Mouse (Mus musculus): Measurements from ENCODE around the gene Acvr1b.

Acvr1b gene

DNA sequence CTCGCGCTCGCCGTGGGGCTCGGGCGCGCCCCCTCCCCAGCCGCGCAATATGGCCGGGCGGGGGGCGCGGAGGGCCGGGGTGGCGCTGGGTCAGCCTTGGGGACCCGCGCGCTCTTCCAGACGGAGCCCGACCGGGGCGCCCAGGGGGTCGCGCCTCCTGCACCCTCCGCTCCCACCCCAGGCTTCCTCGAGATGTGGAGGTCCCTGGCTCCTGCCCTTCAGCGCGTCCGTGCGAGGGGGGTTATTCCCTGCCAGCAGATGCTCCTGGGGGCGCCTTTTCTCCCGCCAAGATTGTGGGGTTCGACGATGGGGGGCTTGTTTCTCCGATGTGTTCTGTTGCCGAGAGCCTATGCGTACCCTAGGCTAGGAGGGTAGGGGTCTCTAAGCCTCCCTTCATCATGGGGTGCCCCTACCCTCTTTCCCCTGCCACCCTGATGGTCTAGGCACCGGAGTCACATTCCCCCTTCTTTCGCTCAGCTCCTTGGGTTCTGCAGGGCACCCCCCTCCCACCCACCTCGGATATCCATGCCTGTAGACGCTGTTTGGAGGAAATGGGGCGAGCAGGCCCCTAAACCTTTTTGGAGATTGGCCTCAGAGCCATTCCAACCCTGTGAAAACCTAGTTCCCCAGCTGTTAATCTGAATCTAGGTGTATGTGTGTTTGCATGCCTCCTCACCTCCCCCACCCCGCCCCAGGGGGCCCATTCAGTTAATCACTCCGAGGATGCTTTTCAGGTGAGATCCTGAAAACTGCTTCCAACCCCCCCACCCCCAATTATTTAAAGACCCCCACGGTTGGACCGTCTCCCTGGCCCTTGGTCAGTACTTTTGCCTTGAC lies 645 bp downstream of the Acvr1b start:
- DNase-seq (ENCODE audit: low read depth in 1 of 2, low spot score in 2 of 2): no peak

- DNase-seq (ENCODE audit: low read depth in 1 of 2, low spot score in 2 of 2): no peak
Measured at GRCm38 (mm10) chr15:101175131-101175460, 1.2 kb downstream of the Acvr1b start.

DNA sequence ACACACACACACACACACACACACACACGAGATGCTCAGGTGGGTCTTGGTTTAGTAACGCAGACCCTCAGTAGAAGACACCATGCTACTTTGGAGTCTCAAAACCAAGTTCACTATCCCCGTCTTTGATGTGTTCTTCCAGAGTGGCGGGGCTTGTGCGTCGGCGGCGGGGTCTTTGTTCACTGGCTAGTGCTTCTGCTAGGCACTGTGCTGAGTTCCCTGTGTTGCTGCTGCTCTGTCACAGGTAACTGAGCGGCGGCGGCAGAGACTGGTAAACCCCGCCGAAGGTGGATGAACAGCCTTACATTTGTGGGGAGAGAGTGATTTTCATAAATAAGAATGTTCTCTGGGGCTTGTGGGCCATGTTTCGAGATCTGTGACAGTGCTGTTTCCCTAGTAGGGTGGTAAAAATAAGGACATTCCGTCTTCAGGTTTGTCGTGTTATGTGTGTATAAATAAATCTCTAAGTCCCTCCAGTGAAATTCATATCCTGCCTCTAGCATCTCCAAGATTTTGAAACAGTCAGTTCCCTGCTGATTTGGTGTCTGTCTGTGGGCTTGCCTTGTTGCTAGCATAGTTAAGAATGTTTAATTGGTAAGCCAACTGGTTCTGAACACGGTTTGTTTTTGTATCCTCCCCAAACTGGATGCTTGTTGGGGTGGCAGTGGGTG lies 1.9 kb downstream of the Acvr1b start:
- no peak for DNase-seq (ENCODE audit: low read depth in 1 of 2, low spot score in 2 of 2)

DNA sequence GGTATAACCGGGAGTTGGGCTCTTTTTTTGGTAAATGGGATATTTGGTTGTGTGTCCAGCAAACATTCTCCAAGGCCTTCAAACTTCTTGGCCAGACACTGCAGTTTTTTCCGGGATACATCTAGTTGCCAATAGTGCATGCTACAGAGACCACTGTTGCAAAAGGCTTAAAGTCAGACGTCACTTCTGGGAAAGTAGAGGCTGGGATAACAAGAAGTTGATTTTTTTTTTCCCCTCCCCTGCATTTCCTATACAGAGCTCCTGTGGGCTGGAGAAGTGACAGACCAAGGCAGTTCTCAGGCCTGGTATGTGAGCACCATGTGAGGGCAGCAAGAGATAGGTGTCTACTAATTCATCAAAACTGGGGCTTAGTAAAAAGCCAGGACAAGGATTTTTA lies 2.4 kb downstream of the Acvr1b start:
- DNase-seq (ENCODE audit: low read depth in 1 of 2, low spot score in 2 of 2): no peak

DNA sequence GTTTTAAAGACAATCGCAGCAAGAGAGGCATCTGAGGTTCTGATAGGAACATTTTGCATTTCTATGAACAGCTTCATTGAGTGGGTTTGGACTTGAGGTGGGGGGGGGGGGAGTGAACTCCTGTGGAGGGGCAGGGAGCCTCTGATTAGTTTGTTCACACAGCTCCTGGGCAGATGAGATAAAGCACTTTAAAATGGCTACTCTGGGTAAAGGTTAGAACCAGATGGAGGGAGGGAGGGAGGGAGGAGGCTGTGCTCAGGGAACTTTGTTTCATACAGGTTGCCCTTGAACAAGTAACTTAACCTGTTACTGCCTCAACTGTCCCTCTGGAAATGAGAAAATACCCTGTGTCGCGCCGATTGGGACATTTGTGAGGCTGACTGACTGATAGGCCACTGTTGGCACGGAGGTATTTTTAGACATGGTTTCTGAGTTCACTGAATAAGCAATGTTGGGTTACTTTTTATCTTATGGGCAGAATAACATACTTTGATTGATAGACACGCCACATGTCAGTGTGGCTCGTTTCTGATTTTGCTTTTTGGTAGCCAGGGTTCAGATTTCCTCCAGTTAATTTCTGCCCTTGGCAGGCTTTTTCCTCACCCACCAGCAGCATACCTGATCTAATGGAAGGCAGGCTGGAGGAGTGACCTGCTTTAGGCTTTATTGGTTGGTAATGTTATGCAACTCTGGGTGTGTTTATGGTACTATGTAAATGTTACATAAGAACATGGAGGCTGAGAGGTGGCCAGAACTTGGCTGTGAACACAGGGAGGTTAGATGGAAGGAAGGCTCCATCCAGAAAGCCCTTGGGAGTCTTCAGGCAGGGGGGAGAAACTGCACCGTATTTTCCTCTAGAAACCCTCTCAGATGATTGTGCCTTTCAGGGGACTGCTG lies 3.2 kb downstream of the Acvr1b start:
- no peak for DNase-seq (ENCODE audit: low read depth in 1 of 2, low spot score in 2 of 2)

DNA sequence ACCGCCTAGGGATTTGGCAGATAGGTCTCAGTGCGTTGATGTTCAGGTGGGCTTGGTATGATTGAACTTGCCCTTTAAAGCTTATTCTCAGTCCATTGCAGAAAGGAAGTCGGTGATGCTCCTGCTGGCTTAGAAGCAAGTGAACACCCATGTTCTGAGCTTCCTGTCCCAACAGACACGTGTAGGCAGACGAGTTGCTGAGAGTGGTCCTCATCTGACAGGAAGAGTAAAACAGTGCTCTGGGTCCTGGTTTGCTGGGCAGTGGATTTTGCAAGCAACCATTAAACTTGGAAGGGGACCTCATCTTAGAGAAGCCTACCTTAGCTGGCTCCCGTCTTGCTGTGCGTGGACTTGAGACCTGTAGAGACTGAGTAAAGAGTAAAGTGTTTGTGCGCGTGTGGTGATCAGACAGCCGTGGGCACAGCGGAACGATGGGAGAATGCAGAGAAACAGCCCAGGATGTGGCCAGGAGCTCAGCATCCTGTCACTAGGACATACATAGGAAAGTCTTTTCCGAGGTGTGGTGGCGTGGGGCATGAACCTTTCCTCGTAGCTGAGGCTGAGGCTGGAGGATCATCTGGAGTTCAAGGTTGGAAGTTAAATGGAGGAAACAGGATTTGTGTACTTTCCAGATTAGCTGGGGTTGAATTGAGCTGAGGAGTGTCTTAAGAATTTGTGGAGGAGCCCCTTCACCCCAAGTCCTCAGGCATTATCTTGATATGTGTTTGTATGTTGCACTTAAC lies 6.7 kb downstream of the Acvr1b start:
- no peak for DNase-seq (ENCODE audit: low read depth in 1 of 2, low spot score in 2 of 2)

DNA sequence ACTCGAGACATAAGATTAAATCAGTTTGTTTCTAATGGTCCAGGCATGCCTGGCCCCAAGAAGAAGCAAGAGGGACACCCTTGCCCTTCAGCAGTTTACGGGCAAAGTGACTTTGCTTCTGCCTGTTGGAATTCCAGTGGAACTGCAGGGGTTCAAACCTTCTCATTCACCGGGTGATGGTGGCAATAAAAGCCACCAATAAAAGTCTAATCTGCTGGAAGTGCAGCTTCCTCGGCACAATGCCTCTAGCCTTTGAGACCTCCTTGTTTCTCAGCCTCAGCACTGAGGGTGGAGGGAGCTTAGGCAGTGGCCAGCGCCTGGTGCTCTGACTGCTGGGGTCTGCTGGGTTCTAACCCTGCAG lies 7.2 kb downstream of the Acvr1b start:
- DNase-seq (ENCODE audit: low read depth in 1 of 2, low spot score in 2 of 2): no peak

DNA sequence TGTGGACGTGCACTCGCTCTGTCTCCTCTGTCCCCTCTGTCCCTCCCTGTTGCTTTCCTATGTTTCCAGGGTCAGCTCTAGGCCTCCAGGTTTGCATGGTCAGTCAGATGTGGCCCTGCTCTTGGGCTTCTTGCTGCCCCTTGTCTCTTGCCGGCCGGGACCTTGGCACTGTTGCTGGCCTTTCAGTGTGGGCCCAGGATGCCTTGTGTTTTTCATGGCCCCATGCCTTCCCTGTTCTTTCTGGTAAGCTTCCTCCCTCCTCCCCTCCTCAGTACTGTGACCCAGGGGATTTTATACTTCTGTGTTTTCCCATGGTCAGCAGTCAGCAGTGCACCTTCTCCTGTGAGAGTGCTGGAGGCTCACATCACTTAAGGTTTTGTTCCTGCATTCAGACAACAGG lies 7.6 kb downstream of the Acvr1b start:
- DNase-seq (ENCODE audit: low read depth in 1 of 2, low spot score in 2 of 2): no peak

GRCm38 (mm10) chr15:101182676-101183075 lies 8.8 kb downstream of the Acvr1b start:
- DNase-seq (ENCODE audit: low read depth in 1 of 2, low spot score in 2 of 2): no peak

DNA sequence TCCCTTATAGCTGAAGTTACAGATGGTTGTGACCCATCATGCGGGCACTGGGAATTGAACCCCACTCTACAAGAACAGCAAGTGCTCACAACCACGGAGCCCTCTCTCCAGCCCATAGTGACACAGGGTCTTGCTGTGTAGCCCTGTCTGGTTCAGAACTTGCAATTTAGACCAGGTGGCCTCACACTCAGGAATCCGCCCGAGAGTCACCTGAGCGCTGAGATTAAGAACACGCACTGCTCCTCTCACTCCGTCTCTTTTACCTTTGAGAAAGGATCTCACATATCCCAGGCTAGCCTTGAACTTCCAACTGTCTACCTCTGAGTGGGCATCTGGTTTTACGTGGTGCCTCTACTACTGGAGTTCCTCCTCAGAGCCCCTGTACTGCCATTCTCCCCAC lies 10.4 kb downstream of the Acvr1b start:
- DNase-seq (ENCODE audit: low read depth in 1 of 2, low spot score in 2 of 2): no peak

GRCm38 (mm10) chr15:101185549-101185948 lies 11.7 kb downstream of the Acvr1b start:
- DNase-seq (ENCODE audit: low read depth in 1 of 2, low spot score in 2 of 2): no peak

- peak in 1 of 2 experiments; percentile 32 for DNase-seq (ENCODE audit: low read depth in 1 of 2, low spot score in 2 of 2)
Measured at GRCm38 (mm10) chr15:101187907-101188306, 14.0 kb downstream of the Acvr1b start.

DNA sequence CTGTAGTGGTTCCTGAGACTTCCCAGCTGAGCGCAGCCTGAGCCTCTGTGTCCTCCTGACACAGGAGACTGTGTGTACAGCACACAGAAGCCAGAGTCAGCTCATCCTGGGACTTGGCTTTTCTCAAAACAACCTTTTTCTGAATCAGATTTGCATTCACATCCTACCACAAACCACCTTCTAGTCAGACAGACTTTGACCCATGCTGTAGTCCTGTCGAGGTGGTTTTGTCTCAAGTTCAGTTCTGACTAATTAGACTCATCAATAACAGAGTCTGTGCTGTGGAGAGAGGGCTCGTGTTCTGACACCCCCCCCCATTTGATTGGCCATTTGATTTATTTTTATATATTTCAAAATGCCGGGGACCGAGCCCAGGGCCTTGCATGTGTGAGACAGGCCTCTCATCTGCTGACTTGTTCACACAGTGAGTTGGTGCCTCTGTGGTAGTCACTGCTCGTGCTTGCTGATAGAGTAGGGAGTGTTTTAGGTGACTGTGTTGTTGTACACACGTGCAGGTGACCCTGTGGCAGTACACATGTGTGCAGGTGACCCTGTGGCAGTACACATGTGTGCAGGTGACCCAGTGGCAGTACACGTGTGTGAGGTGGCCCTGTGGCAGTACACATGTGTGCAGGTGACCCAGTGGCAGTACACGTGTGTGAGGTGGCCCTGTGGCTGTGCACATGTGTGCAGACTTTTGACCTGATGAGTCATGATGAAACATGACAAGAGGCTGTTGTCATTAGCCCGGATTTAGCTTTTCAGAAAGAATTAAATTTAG lies 16.3 kb downstream of the Acvr1b start:
- no peak for DNase-seq (ENCODE audit: low read depth in 1 of 2, low spot score in 2 of 2)

- no peak for DNase-seq (ENCODE audit: low read depth in 1 of 2, low spot score in 2 of 2)
Measured at GRCm38 (mm10) chr15:101190762-101191150, 16.9 kb downstream of the Acvr1b start.

DNA sequence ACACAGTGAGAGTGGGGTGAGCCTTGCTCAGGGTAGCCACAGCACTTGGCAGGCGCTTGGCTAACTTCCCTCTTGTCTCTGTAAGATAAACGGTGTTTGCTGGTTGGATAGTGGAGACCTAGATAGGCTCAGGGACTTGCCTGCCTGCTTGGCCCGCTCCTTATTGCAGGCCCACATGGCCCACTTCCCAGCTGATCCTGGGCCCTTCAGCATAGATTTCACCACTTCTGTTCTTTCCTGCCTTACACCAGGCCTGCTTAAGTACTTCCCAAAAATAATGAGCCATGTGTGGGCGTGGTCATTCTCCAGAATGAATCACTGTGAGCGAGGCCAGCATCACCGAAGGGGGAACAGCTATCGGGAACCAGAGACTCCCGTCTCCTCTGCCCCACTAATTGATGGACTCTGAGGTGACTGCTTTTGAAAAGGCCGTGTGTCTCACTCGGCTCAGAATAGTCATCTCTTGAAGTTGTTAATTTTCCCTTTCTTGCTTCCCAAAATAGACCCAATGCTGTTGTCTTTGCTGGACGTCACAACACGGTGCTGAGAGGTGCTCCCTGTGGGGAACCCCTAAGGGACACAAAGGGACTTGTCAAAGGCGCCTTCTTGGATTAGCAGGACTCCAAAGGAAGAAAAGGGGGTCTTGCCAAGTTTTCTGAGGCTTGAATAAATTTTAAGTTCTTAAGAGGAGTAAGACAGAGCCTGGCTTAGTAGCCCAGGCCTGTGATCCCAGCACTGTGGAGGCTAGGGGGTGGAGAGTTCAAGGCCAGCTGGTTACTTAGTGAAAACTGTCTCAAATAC lies 17.8 kb downstream of the Acvr1b start:
- peak; percentile 66 to 67 for DNase-seq (ENCODE audit: low read depth in 1 of 2, low spot score in 2 of 2)

GRCm38 (mm10) chr15:101192260-101192640 lies 18.4 kb downstream of the Acvr1b start:
- no peak for DNase-seq (ENCODE audit: low read depth in 1 of 2, low spot score in 2 of 2)

GRCm38 (mm10) chr15:101192651-101193050 lies 18.8 kb downstream of the Acvr1b start:
- no peak for DNase-seq (ENCODE audit: low read depth in 1 of 2, low spot score in 2 of 2)

DNA sequence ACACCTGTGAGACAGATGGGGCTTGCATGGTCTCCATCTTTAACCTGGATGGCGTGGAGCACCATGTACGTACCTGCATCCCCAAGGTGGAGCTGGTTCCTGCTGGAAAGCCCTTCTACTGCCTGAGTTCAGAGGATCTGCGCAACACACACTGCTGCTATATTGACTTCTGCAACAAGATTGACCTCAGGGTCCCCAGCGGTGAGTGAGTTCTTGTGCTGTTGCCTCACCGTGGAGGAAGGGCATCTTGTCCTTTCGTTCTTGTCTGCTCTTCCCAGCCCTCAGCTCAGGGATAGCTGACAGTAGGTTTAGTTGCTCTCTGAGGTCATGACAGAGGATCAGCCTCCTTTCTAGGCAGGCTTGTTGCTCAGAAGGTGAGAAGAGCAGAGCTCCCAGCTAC lies 20.1 kb downstream of the Acvr1b start:
- no peak for DNase-seq (ENCODE audit: low read depth in 1 of 2, low spot score in 2 of 2)

DNA sequence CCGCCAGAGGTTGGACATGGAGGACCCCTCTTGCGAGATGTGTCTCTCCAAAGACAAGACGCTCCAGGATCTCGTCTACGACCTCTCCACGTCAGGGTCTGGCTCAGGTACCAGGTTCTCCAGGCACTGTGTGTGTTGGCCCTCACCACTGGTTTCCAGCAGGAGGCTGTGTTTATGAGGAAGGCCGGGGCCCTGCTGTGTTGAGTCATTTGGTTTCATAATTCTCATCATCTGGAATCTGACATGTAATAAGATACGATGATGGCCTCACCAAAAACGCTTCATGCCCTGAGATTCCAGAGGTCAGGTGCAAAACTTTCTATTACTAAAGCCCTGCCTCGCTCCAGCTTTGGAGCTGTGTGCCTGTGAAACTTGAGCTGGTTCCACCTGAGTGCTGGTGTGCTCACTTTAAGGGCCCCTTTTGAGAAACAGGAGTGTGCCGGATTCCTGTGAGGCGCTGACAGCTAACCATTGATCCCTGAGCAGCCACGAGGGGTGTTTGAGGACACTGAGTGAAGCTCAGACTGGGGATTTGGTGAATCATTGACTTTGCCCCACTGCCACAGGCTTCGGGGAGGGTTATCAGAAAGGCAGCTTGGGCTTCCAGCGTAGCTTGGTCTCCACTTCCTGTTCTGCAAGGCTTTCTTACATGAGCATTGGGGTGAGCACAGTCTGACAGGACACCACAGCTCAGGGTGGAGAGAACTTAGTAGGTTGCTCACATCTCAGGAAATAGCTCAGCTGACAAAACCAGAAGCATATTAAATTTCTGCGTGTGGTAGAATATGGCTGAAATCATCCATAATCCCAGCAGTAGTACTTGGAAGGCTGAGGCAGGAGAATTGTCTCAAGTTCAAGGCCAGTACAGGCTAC lies 21.3 kb downstream of the Acvr1b start:
- DNase-seq (ENCODE audit: low read depth in 1 of 2, low spot score in 2 of 2): no peak

Data from monocyte, adult 2 months (primary cell).